Mouse (Mus musculus) layer of hippocampus, adult 11-12 months (tissue): ENCODE measurements around the gene Nudt9.
A peak's percentile ranks its signal among the peaks of the same experiment; 100 is the strongest.

Source experiments
- DNase-seq: peaks from one replicate; pipeline ENCODE4 v3.0.0; 2022; ENCODE audit warnings: low spot score

Nudt9 gene

DNA sequence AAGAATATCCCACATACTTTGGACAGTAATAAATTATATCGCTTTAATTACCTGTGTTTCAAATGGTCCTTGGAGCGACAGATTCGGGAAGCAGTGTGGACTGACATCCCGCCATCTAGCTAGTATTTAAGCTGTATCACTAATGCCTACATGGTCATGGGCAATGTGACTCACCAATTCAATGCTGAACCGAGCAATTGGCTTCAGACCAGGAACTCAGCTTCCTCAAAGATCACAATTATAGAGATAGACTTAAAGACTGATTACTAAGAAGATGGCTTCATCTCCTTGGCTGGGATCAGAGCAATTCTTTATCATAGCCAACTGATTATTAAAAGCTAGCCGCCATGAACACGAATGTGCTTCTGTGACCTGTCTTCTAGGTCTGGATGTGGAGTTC lies 31.4 kb downstream of the Nudt9 start, which contains the start of gene Gm17660:
Gene Gm17660 (minus strand): TSS at position 101 of the 400 bp plus-strand sequence.
- no peak for DNase-seq

DNA sequence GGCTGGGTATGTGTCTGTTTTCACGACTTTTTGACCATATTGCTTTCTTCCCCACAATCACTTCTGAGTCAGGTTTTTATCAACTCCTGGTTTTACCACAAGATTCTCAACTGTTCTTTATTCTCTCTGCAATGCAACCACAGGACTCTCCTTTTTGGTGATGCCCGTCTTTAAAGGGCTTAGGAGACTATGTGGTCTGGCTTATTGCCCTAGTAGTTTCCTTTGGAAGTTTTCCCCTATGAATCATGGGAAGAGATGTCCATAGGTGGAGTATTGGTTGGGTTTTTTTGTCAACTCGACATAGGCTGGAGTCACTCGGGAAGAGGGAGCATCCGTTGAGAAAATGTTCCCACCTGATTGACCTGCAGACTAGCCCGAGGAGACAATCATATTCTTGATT lies 34.6 kb downstream of the Nudt9 start:
- no peak for DNase-seq

DNA sequence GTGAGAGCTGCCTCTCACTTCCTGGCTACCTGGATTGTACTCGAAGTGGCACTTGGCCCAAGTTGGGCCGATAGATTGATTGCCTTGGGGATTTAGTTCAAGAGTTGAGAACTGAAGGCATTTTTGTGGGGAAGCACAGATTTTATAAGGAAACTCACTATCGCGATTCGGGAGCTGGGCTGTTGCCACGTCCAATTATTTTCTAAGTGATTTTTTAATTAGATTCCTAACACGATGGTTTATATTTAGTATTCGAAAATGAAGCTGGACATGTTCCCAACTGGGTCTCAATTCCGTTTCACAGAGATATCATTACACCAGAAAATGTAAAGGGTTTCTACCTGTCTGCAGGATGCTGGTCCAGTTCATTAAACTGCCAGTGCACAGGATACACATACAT lies 39.3 kb downstream of the Nudt9 start:
- no peak for DNase-seq

DNA sequence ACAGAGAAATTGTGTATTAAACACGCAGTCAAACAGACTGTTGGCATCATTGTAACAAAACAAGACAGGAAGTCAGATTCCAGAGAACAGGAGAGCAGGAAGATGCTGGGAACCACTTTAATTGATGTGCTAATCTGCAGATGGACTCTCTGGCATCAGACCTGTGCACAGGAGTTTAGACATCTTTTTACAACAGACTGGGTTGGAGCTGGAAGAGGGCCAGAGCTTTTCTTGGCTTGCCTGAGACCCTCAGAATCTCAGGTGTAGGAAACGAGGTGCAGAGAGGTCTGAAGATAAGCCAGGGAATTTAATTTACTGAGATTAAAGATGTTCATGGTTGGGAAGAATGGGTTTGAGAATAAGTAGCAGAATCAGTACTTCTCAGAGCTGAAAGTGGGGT lies 43.6 kb downstream of the Nudt9 start:
- DNase-seq, result no peak

DNA sequence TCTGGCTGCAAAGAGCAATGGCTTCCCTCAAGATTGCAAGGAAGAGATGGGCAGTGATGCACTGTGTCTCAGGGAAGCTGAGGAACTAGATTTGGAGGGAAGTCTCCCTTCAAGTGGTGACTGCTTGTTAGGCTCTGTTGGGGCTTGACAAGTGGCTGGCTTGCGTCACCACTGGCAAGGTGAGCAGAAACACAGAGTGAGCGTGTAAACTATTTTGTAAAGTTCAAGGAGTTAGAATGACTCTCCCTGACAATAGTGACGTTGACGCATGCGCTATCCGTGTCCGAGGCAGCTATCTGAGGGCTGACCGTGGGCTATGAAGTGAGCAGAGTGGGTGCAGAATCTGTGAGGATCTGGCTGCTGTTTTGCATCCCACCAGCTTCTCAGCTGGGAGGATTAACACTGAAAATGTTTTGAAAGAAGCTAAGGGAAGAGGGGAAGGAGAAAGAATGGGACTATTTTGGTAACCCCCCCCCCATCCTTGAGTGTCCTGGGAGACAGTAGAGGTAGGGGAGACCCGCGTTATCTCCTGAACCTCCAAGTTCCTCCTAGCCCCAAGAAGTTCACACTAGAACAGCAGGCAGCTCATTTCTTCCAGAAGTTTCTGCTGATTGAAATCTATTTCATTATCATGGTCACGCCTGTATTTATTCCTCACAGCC lies 49.4 kb downstream of the Nudt9 start:
- no peak for DNase-seq

DNA sequence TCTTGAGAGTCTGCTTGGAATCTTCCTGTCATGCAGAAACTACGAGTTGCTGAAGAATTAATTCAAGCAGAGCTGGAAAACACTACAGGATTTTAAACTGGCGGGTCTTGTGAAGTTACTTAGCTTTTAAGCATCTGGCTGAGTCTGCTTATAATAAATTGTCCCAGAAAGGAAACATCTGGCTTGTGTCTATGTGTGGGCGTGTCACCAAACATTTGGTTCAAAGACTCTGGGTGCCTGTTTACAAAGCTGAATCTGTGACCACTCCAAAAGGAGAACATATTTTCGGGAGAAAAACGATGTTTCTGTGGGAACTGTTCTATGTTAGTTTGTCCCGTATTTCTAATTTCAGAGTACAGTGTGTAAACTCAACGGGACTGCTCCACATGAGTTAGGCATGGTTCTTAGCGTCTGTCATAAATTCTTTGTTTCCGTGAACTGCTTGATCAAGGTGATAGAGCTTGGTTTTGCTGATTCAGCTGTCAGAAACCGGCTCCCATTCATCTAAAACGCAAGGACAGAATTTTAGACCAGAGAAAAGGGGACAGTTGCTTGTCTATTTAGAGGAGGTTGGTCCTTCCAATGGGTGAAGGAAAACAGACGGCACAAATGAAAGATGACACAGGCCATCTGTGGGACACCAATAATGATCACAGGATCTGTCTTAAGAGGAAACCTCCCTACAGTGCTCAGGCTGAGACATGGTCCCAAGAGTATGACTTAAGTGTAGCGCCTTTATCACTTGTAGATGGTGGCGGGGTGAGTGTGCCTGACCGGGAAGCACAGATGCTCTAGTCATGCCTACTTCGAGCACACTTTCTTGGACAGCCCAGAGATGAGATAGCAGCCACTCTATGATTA lies 50.2 kb downstream of the Nudt9 start:
- DNase-seq, result no peak

DNA sequence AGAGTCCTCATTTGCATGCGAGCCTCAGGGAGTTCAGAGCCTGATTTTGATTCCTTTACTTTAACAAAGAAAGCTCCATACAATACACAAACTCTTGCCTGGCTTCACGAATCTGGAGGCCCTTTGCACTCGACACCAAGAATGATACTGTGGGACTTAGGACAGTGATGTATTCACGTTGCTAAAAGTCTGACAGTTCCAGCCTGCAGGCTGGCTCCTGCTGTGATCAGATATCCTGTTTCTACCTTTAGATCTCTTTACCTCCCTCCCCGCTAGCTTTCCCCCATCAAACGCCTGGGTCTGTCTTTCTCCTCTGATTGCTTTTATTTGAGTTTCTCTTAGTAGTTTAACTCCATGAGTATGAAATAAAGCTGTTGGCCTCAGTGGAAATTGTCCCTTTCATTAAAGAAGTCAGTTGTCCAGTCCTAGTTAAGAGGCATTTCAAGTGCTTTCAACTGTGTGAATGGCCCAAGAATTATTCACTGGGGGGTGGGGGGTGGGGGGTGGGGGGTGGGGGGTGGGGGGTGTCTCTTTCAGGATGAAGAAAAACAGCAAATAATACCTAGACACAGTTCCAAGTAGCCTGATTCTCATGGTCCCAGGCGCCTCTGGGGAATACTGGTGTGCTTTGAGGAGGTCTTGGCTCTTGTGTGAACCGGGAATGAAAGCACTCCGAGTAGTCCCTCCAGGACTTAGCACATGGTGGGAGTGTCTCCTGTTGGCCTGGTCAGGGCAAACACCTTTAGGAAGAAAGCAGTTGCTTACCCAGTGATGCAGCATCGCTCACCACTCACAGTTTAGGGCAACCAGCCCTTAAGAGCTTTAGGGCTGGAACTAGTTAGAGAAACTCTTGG lies 55.8 kb downstream of the Nudt9 start:
- DNase-seq, result no peak

DNA sequence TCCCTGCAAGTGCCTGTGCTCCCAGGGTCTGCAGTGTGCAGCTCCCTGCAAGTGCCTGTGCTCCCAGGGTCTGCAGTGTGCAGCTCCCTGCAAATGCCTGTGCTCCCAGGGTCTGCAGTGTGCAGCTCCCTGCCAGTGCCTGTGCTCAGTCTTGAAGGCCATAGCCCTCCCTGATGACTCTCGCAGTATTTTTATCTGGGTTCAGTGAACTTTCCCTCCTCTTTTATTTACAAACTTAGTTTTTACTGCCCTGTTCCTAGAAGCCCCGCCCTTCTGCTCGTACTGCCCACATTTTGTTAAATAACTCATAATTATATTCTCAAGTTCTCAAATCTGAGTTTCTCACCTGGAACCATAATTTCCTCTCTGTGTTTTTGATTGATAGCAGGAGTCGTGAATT lies 57.1 kb downstream of the Nudt9 start:
- DNase-seq, result no peak

DNA sequence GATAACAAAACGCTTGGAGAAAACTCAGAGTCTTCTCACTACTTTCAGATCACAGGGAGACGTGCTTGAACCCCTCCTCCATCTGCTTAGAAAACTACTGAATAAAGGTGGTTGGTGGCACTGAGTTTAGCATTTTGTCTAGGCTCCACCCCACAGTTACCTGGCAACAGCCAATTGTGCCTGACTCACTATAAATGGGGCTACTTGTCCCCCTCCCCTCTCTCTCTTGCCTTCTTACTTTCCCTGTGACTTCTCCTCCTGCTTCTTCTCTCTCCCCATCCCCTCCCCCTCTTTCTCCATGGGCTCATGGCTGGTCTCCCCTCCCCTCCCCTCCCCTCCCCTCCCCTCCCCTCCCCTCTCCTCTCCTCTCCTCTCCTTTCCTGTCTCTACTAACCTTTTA lies 58.0 kb downstream of the Nudt9 start:
- DNase-seq, result no peak

DNA sequence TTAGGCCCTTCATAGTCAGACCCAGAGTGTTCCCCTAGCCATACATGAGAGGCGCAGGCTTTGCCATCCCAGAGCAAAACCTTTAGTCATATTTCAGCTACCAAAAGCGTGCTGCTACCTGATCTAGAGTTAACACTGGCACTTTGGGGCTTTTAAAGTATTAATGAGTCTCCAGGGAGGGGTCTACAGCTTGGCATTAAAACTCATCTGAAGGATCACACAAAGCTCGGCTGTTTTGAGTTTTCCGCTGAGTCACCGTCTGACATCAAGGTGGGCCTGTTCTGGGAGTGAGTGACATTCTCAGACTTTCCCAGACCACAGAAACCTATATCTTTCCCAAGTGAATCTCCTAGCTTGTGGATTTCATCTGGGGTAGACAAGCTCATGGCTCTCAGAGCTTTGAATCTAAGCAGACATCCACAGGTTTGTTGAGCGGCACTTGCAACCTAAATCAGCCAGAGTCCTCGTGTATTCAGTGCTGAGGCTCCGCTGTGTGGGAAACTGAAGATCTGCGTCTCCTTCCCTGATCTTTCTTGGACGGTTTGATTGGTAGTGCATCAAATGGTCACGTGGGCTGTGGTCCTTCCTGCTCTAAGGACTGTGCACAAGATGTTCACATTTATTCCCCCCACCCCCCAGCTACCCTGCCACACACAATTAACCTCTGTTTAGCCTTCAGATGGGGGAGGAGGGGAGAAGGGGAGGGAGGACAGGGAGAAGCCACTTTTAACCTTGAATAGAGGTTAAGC lies 62.2 kb downstream of the Nudt9 start:
- no peak for DNase-seq

DNA sequence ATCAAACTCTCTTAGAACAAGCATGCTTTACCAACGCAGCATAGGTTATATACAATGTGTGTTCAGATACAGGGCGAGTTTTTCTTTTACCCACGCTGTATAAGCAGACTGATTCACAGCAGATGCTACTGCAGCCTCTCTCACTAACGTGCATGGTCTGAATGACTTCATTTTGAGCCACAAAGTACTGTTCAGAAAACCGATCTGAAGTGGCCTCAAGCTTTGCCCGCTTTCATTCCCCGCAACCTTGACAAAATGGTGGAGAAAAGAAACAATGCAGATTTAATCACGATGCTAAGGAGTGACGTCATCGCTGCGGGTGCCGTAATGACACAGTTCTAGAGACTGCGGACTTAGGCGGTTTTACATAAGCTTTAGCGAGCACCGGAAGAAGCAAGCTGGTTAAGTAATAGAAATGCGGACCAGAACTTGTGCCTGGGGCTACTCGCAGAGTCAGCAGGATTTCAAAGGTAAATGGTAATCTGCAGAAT lies 62.8 kb downstream of the Nudt9 start:
- peak; percentile 59 for DNase-seq

DNA sequence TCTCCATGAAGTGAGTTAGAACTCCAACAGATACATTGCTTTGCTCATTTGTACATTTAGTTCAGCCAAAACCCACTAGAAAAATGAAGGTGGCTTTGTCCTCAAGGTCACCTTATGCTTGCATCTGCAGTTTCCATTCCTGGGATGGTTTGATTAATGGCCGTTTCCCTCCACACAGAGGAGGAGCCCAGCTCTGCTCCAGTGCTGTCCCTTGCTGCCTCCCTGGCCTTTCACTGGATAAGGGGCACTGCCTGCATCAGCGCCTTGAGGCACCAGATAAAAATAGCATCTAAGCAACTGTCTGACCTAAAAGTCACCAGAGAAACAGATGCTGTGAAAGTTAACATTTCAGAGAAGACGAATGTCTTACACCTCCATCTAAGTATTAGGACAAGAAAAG lies 63.4 kb downstream of the Nudt9 start:
- DNase-seq, result no peak

DNA sequence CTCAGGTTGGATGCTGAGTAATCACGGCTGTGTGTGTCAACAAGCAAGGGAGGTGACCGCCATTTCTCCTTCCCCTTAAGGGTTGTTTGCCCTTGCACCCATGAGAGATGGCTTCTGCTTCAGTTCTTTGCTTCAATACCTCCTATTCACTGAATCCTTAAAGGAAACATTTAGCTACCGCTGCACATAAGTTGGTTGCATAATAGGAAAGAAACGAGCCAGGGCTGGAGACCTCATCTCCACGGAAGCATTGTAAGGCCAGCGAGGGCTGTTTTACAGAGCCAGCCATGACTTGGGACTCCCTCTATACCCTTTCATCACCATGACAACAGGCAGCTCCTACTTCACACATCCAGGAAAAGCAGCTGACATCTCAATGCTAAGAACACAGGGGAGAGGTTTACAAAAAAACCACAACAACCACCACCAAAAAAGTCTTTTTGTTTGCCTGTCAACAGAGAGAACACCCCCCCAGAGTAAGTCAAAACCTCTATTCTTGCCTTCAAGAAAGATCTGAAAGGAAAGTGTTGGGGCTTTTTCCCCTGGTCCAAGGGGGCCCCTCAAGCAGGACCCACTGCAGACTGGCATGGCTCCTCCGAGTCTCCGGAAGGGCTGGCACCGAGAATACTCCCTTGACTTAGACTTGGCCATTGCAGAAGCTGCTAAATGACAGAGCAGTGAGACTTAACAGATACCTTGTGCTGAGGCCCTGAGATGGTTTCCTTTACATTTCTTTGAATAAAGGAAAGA lies 64.2 kb downstream of the Nudt9 start:
- DNase-seq, result peak; percentile 71

DNA sequence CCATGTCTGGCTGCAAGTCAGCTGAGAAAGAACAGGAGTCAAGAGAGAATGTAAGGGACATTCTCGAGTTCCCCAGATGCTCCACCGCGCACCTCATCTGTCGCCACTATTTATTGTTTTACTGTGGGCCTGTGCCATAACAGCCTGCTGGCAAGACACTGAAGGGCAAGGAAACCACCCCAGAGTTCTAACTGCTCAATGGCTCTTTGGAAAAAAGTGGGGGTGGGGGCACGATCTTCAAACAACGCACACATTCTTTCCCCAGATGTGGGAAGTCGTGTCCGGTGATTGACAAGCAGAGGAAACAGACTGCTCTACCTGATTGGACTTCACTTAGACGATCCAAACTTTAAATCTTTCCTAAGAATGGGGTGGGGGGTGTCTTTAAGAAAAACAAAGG lies 65.9 kb downstream of the Nudt9 start:
- peak; percentile 38 for DNase-seq

DNA sequence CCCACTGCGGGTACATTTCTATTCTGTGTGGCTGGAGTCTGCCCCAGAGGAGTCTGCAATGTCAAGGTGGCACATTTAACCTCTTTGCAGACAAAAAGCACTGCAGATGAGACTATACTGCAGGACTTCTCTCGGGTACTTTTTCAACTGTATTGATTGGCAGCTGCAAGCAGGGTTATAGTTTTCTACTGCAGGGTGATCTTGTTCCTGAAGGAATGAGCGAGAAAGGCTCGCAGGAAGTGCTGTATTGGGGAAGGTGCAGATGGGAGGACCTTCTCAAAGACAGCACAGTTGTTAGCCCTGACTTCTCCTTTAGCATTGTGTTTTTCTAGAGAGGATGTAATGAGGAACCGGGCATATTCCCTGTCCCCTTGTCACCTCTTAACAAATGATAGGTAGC lies 66.4 kb downstream of the Nudt9 start:
- DNase-seq, result no peak

DNA sequence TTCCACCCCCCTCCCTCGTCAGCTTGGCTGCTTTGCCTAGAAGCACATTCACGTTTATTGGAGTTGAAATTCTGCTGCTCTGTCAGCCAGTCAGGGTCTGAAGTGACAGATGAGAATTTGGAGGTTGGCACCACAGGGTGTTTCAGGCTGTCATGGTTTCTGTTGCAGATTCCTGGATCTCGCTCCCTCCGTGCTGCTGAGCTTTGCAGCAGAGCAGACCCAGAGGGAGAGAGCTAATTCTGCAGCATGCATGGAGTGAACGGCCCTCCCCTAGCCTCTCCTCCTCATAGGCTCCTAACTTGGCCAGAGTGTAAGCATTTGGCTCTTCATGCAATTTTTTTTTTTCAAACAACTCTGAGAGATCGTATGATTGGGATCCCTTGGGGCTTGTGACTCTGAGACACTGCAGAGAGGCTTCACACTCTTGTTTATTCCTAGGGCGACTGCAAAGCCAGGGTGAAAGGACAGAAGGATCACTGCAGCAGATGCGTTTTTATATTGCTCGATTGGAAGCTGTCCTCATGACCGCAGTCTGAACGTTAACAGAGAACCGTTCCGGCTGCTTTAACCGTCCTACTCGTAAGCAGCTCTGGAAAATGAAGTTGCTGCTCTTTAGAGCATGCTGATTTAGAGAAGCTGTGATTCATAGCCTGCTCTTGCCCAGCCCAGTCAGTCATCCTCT lies 67.5 kb downstream of the Nudt9 start, which contains the start of gene Sparcl1:
Gene Sparcl1 (minus strand): TSS at position 243 of the 682 bp plus-strand sequence.
- peak; percentile 75 for DNase-seq
